Mouse (Mus musculus) midbrain, postnatal 0 days (tissue): ENCODE measurements around the gene Olfr586. TPM values are rescaled to one million over a fixed set of nuclear protein-coding genes. Genes with fewer than 3 reads are reported as not detected.

Experiments
- ATAC-seq: fragments of 200-750 bp; cut with Nextera tagmentation; 2 replicates; pipeline ENCODE4 v1.8.0; 2017; ENCODE audit warnings: moderate number of reproducible peaks, mild to moderate bottlenecking, moderate TSS enrichment, moderate library complexity; ENCODE audit not compliant: low FRiP score
- DNase-seq: peaks from one replicate; pipeline ENCODE4 v3.0.0-alpha.2; 2015; ENCODE audit warnings: low spot score
- H3K27ac ChIP-seq: fragments of 300-500 bp; sonication (generic); 2 replicates; pipeline ENCODE4 v1.5.1; 2014; ENCODE audit warnings: low read depth, mild to moderate bottlenecking, low read length, mixed read lengths
- H3K27me3 ChIP-seq: fragments of 300-500 bp; sonication (generic); 2 replicates; pipeline ENCODE4 v1.6.1; 2014; ENCODE audit warnings: low read length, control low read depth, mixed read lengths; ENCODE audit not compliant: insufficient read depth
- H3K36me3 ChIP-seq: fragments of 300-500 bp; sonication (generic); 2 replicates; pipeline ENCODE4 v1.6.1; 2014; ENCODE audit warnings: low read length, control low read depth, mixed read lengths; ENCODE audit not compliant: insufficient read depth
- H3K4me1 ChIP-seq: fragments of 300-500 bp; sonication (generic); 2 replicates; pipeline ENCODE4 v1.6.1; 2014; ENCODE audit warnings: mild to moderate bottlenecking, control low read depth, antibody characterized with exemption, low read length, mixed read lengths; ENCODE audit not compliant: insufficient read depth
- H3K4me2 ChIP-seq: fragments of 300-500 bp; sonication (generic); 2 replicates; pipeline ENCODE4 v1.6.1; 2014; ENCODE audit warnings: low read depth, mild to moderate bottlenecking, low read length, mixed read lengths; ENCODE audit not compliant: poor library complexity, severe bottlenecking
- H3K4me3 ChIP-seq: fragments of 300-500 bp; sonication (generic); 2 replicates; pipeline ENCODE4 v1.5.1; 2014; ENCODE audit warnings: low read depth, mild to moderate bottlenecking, low read length, moderate library complexity
- H3K9ac ChIP-seq: fragments of 300-500 bp; sonication (generic); replicated peaks from 2 replicates; pipeline ENCODE4 v1.6.1; 2014; ENCODE audit warnings: mild to moderate bottlenecking, low read length, moderate library complexity, mixed read lengths; ENCODE audit not compliant: poor library complexity, severe bottlenecking
- H3K9me3 ChIP-seq: fragments of 300-500 bp; sonication (generic); 2 replicates; pipeline ENCODE4 v1.6.1; 2016; ENCODE audit warnings: low read length, control low read depth
- CTCF ChIP-seq: IDR thresholded peaks from 2 replicates; pipeline ENCODE4 v1.5.1; 2016; ENCODE audit warnings: antibody characterized with exemption, mild to moderate bottlenecking
- WGBS: fragments of 180-500 bp; shearing (Covaris S2); extraction: QIAGEN DNeasy Blood & Tissue Kit; methylation state at CpG from one replicate; pipeline ENCODE4 v1.1.7; 2014; 5-methylcytosine and 5-hydroxymethylcytosine counted together
- polyA plus RNA-seq: library from polyadenylated mRNA; unstranded; fragments of >200 nt; fragmentation: Nextera tagmentation; extraction: Ambion mirVana; gene quantifications from 2 replicates; pipeline ENCODE4 v1.2.1, GENCODE M21; 2015
- total RNA-seq: library from RNA; depleted of rRNA; stranded (reverse); fragments of >200 nt; gene quantifications from 2 replicates; pipeline ENCODE4 v1.2.3, GENCODE M21; 2014; rRNA removed

The Olfr586 gene
- total and polyA plus RNA-seq, 2 experiments from 2014 or later, result not detected

DNA sequence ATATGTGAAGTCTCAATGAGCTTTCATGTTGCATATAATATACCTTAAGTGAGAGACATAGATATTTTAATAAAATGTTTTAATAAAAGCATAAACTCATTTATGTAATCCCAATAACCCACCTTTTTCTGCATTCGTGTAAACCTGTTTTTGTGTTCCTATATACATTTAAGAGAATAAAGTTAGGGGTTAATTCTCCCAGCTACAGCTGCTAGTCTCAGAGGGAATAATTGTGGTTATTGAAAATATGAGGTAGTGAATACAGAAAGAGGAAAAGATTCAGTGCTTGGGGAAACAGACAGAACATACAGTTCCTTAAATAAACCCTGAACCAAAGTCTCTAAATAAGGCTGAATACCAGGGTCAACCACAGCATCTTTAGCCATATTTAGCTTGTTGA is 43.9 kb downstream of the Olfr586 start, which contains the start of gene Olfr584:
TSS of gene Olfr584 (plus strand) at position 301 of the 400 bp plus-strand sequence.
- WGBS, result 92% methylated on average over 1 of the region's 1 CpGs
- Histone ChIP-seq H3K27ac (no peak within 1 kb of the TSS), H3K36me3 (no peaks in the 10 kb centered on the region), H3K4me1 (no peaks in the 10 kb centered on the region), H3K27me3 (no peaks in the 10 kb centered on the region), H3K4me3 (no peak within 1 kb of the TSS), H3K9ac (no peak within 1 kb of the TSS), H3K9me3 (no peaks in the 10 kb centered on the region), H3K4me2 (no peak within 1 kb of the TSS)
- ATAC-seq (no peak), DNase-seq (no peak)
- no peak for TF ChIP-seq CTCF

Other genes starting within 250 kb of the Olfr586 start
- not detected in 2 replicates for gene Olfr568, start 248.5 kb downstream of the Olfr586 start, total RNA-seq
- gene Olfr568, start 248.5 kb downstream of the Olfr586 start, polyA plus RNA-seq, result not detected in 2 replicates
- not detected in 2 replicates for gene Olfr569, start 234.8 kb downstream of the Olfr586 start, total RNA-seq
- gene Olfr569, start 234.8 kb downstream of the Olfr586 start, polyA plus RNA-seq, result not detected in 2 replicates
- not detected in 2 replicates for gene Olfr570, start 231.1 kb downstream of the Olfr586 start, total RNA-seq
- not detected in 2 replicates for gene Olfr570, start 231.1 kb downstream of the Olfr586 start, polyA plus RNA-seq
- not detected in 2 replicates for gene Olfr571, start 208.1 kb downstream of the Olfr586 start, total RNA-seq
- not detected in 2 replicates for gene Olfr571, start 208.1 kb downstream of the Olfr586 start, polyA plus RNA-seq
- gene Olfr572, start 201.2 kb downstream of the Olfr586 start, total RNA-seq, result not detected in 2 replicates
- gene Olfr572, start 201.2 kb downstream of the Olfr586 start, polyA plus RNA-seq, result not detected in 2 replicates
- gene Olfr573-ps1, start 183.1 kb downstream of the Olfr586 start, total RNA-seq, result not detected in 2 replicates
- gene Olfr573-ps1, start 183.1 kb downstream of the Olfr586 start, polyA plus RNA-seq, result not detected in 2 replicates
- gene Olfr574, start 177.2 kb downstream of the Olfr586 start, total RNA-seq, result not detected in 2 replicates
- gene Olfr574, start 177.2 kb downstream of the Olfr586 start, polyA plus RNA-seq, result not detected in 2 replicates
- not detected in 2 replicates for gene Olfr575, start 166.9 kb downstream of the Olfr586 start, total RNA-seq
- gene Olfr575, start 166.9 kb downstream of the Olfr586 start, polyA plus RNA-seq, result not detected in 2 replicates
- not detected in 2 replicates for gene Olfr576, start 163.0 kb downstream of the Olfr586 start, total RNA-seq
- not detected in 2 replicates for gene Olfr576, start 163.0 kb downstream of the Olfr586 start, polyA plus RNA-seq
- gene Olfr577, start 149.7 kb downstream of the Olfr586 start, total RNA-seq, result not detected in 2 replicates
- gene Olfr577, start 149.7 kb downstream of the Olfr586 start, polyA plus RNA-seq, result not detected in 2 replicates
- gene Olfr578, start 136.3 kb downstream of the Olfr586 start, total RNA-seq, result not detected in 2 replicates
- gene Olfr578, start 136.3 kb downstream of the Olfr586 start, polyA plus RNA-seq, result not detected in 2 replicates
- gene Olfr582, start 87.6 kb downstream of the Olfr586 start, total RNA-seq, result not detected in 2 replicates
- gene Olfr582, start 87.6 kb downstream of the Olfr586 start, polyA plus RNA-seq, result not detected in 2 replicates
- gene Olfr583, start 74.3 kb downstream of the Olfr586 start, total RNA-seq, result not detected in 2 replicates
- gene Olfr583, start 74.3 kb downstream of the Olfr586 start, polyA plus RNA-seq, result not detected in 2 replicates
- not detected in 2 replicates for gene Olfr584, start 43.8 kb downstream of the Olfr586 start, total RNA-seq
- not detected in 2 replicates for gene Olfr584, start 43.8 kb downstream of the Olfr586 start, polyA plus RNA-seq
- gene Olfr585, start 27.9 kb downstream of the Olfr586 start, total RNA-seq, result not detected in 2 replicates
- not detected in 2 replicates for gene Olfr585, start 27.9 kb downstream of the Olfr586 start, polyA plus RNA-seq
- gene Olfr588-ps1, start 15.2 kb upstream of the Olfr586 start, total RNA-seq, result 0.09 TPM in 1 of 2 replicates, not detected in the other
- not detected in 2 replicates for gene Olfr588-ps1, start 15.2 kb upstream of the Olfr586 start, polyA plus RNA-seq
- not detected in 2 replicates for gene Olfr589, start 30.7 kb upstream of the Olfr586 start, total RNA-seq
- gene Olfr589, start 30.7 kb upstream of the Olfr586 start, polyA plus RNA-seq, result not detected in 2 replicates
- not detected in 2 replicates for gene Olfr591, start 52.7 kb upstream of the Olfr586 start, total RNA-seq
- gene Olfr591, start 52.7 kb upstream of the Olfr586 start, polyA plus RNA-seq, result not detected in 2 replicates
- not detected in 2 replicates for gene Olfr592, start 59.2 kb upstream of the Olfr586 start, total RNA-seq
- gene Olfr592, start 59.2 kb upstream of the Olfr586 start, polyA plus RNA-seq, result not detected in 2 replicates
- gene Olfr593, start 86.2 kb upstream of the Olfr586 start, total RNA-seq, result not detected in 2 replicates
- not detected in 2 replicates for gene Olfr593, start 86.2 kb upstream of the Olfr586 start, polyA plus RNA-seq
- not detected in 2 replicates for gene Olfr594, start 91.4 kb upstream of the Olfr586 start, total RNA-seq
- not detected in 2 replicates for gene Olfr594, start 91.4 kb upstream of the Olfr586 start, polyA plus RNA-seq
- gene Usp17ld, start 126.9 kb upstream of the Olfr586 start, total RNA-seq, result not detected in 2 replicates
- gene Usp17ld, start 126.9 kb upstream of the Olfr586 start, polyA plus RNA-seq, result not detected in 2 replicates
- gene Olfr596, start 180.0 kb upstream of the Olfr586 start, total RNA-seq, result not detected in 2 replicates
- gene Olfr596, start 180.0 kb upstream of the Olfr586 start, polyA plus RNA-seq, result not detected in 2 replicates
- gene Olfr597, start 190.7 kb upstream of the Olfr586 start, total RNA-seq, result not detected in 2 replicates
- gene Olfr597, start 190.7 kb upstream of the Olfr586 start, polyA plus RNA-seq, result not detected in 2 replicates
- gene Olfr598, start 197.9 kb upstream of the Olfr586 start, total RNA-seq, result not detected in 2 replicates
- not detected in 2 replicates for gene Olfr598, start 197.9 kb upstream of the Olfr586 start, polyA plus RNA-seq
- not detected in 2 replicates for gene Olfr599, start 210.3 kb upstream of the Olfr586 start, total RNA-seq
- gene Olfr599, start 210.3 kb upstream of the Olfr586 start, polyA plus RNA-seq, result not detected in 2 replicates
- gene Olfr600, start 224.0 kb upstream of the Olfr586 start, total RNA-seq, result not detected in 2 replicates
- not detected in 2 replicates for gene Olfr600, start 224.0 kb upstream of the Olfr586 start, polyA plus RNA-seq
- gene Olfr601, start 237.0 kb upstream of the Olfr586 start, total RNA-seq, result not detected in 2 replicates
- not detected in 2 replicates for gene Olfr601, start 237.0 kb upstream of the Olfr586 start, polyA plus RNA-seq